Mouse (Mus musculus) mouse embryonic stem cell (cell line): ENCODE results near the gene Mrtfb.

Experiments used
- in situ Hi-C, 2 experiments: fragments of 300-500 bp; cut with MboI; formaldehyde crosslinking; loops; 1 replicate in 1 of 2; 3 replicates in 1 of 2; pipeline ENCODE4 v1.14.3; 2019 to 2020; ENCODE audit warnings: low sequenced_read_pairs in 2 of 2, low pct_unique_long_range_greater_than_20kb in 1 of 2, mixed read lengths in 1 of 2; ENCODE audit not compliant: unreplicated experiment in 1 of 2

The Mrtfb gene

GRCm38 (mm10) chr16:13419752-13420151 is 163.5 kb downstream of the Mrtfb start:
- in situ Hi-C loops: no loop called here

- in situ Hi-C loops: no loop called here
Observed at GRCm38 (mm10) chr16:13422522-13422921, 166.2 kb downstream of the Mrtfb start.

DNA sequence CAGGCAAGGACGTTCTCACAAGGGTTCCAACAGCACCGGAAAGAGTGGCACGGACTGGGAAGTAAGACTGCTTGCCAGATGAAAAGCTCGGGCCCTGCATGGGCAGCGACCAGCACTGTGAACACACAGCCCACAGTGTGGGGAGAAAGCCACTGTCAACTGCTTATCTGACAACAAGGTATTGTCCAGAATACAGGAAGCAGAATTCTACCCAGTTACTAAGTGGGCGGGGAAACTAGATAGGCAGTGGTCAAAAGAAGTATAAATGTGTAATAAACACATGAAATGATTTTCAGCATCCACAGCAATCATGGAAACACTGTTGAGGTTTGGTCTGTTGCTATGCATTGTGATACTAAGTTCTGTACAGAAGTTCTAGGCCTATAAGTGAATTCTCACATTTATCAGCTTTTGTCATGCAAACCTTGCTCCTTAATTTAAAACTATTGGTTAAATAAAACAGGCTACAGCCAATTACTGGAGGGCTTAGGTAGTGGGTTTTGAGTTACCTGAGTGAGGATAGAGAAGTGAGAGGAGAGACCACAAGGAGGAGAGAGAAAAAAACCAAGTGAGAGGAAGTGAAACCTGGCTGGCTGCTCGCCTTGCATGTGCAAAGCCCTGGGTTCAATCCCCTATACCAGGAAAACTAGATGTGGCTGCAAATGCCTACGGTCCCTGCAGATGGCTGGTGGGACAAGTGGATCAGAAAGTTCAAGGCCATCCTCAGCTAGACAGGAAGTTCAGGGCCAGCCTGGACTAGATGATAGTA is 167.5 kb downstream of the Mrtfb start:
- in situ Hi-C loops: no loop called here

- in situ Hi-C loops: no loop called here
Observed at GRCm38 (mm10) chr16:13425804-13426203, 169.5 kb downstream of the Mrtfb start.

GRCm38 (mm10) chr16:13426831-13427589 is 170.7 kb downstream of the Mrtfb start:
- in situ Hi-C loops: no loop called here

GRCm38 (mm10) chr16:13428077-13428476 is 171.8 kb downstream of the Mrtfb start:
- in situ Hi-C loops: no loop called here

GRCm38 (mm10) chr16:13428806-13429205 is 172.5 kb downstream of the Mrtfb start:
- in situ Hi-C loops: no loop called here

DNA sequence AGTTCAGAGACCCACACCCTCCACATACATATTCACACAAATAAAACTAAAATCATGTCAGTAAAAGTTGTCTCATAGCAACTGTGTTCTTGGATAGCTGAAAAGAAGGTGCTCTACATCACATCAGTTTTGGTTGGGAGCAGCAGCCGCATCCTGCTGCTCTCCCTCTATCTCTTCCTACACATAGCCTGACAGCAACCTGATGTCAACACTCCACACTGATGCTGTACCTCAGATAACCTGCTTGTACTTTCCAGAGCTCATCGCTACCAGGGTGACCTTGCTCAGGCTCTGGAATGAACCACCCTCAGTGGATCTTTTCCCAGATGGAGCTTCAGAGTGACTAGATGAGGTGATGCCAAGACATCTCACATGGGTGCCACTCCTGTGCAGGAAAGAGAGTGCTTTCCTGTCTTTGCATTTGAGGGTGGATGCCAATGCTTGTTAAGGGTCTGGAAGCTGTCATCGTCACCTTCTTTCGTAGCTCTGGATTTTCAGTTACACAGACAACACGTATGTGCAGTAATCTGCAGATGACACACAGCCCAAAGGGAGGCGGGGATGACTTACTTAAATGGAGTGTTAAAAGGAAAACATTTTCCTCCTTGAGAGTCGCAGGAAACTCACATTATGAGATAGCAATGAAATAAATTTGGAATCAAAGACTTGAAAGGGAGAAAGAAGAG is 173.8 kb downstream of the Mrtfb start:
- in situ Hi-C loops: no loop called here

GRCm38 (mm10) chr16:13430940-13431339 is 174.7 kb downstream of the Mrtfb start:
- in situ Hi-C loops: no loop called here

DNA sequence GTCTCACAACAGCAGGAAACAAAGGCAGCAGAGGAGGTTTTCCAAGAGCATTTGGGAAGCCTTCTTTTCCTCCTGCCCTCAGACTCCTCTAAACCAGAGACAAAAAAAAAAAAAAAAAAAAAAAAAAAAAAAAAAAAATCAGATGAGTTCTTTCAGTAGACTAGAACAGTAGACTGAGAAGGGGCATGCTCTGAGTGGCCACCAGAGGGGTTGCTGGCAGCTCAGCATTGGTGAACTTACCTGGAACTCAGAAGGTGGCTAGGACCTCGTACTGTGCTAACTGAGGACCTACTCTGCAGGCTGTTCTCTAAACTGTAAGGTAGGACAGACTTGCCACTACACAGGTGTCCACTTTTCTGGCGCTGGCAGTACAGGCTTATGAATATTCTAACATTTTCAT is 179.3 kb downstream of the Mrtfb start:
- in situ Hi-C loops: no loop called here

- in situ Hi-C loops: no loop called here
Observed at GRCm38 (mm10) chr16:13437037-13437769, 180.9 kb downstream of the Mrtfb start.

GRCm38 (mm10) chr16:13437770-13438372 is 181.6 kb downstream of the Mrtfb start:
- in situ Hi-C loops: no loop called here

DNA sequence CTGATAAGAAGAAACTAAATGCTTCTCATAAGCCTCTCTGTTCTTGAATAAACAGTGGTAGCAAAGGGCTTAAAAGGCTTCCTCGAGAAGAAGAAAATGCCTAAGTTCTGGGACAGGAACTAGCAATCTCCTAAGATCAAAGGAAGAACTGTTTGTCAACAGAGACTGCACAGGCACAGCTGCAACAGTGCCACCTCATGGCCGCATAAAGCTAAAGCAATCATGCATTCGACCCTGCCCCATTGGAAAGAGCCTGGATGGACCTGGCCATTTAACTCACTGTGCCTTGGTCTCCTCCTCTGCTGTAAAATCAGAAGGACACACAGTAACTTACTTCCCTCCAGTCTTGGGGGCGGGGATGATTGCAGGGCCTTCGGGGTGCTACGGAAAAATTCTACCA is 184.2 kb downstream of the Mrtfb start:
- in situ Hi-C loops: no loop called here

DNA sequence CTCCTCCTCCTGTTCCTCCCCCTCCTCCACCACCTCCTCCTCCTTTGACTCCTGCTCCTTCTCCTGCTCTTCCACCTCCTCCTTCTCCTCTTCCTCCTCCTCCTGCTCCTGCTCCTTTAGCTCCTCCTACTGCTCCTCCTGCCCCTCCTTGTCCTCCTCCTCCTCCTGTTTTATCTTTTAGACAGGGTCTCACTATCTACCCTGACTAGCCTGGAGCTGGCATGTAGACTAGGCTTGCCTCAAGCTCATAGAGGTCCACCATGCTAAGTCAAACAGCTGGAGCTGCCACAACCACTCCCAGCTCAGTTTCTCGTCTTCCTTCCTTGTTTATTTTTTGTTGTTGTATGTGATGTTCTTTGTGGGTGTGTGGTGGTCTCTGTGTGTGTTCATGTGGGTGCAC is 187.5 kb downstream of the Mrtfb start:
- in situ Hi-C loops: no loop called here

DNA sequence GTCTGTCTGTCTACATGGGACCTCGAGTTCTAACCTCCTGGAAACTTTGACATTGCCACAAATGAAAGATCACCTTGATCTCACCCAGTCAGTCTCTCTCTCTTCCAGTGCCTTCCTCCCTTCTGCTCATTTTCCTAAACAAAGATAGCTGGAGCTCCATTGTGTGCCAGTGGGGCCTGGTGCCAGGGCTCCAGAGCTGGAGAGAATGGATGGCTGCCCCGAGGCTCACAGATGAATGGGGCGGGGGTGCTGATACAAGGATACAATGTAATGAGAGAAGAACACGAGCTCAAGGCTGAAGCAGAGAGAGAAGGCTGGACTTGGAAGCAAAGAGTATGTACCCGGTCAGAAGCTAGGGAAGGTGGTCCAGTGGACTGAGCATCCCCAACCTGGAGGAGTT is 189.2 kb downstream of the Mrtfb start:
- in situ Hi-C loops: no loop called here

DNA sequence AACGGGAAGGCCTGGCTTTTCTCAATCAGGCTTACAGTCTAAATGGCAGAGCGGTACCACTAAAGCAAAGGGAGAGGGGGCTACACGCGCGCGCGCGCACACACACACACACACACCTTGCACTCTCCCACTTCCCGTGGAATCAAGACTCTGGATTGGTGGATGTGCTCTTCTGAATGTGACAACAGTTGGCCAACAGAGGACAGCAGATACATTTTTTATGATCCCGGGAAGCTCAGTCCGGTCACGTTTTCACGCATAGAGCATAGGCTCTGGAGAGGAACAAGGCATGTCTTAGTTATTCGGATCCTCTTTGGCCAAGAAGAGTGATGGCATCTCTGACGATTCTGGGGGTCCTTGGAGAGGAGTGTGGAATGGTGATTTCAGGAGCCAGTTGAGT is 190.2 kb downstream of the Mrtfb start:
- in situ Hi-C loops: no loop called here

GRCm38 (mm10) chr16:13446971-13447283 is 190.6 kb downstream of the Mrtfb start:
- in situ Hi-C loops: no loop called here

DNA sequence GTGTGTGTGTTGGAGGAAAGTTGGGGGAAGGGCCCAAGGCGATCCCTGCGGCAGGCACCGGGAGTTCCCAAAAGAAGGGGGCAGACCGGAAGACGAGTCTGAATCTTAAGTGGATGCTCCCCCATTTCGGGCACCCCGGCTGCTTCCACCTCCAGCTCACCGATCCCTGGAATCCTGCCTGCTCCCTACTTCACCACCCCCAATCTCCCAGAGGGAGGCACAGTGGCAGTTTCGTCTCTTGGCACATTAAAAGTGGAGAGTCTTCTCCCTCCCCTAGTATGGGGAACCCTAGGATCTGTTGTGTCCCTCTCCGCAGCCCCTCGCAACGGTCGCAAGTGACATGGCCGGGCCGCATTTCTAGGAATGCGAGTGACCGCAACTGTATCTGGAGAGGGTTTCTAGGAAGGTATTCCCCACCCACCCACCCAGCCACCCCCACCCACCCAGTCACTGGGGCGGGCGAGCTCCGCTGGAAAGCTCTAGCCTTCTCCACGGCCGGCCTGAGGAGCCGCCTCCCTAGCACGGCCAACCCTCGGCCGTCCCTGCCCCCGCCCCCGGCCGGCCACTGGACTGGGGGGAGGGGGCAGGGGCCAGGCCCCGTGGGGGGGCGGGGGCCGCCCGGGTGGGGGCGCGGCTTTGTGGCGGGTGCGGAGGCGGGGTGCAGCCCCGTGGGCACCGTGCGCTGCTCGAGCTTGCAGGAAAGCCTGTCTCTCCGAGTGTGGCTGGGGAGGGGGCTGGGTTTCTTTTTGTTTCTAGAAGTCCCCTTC is 191.2 kb downstream of the Mrtfb start:
- in situ Hi-C loops: no loop called here
